Mouse (Mus musculus): ENCODE results near the gene Zfp318. TPM values are rescaled to one million over a fixed set of nuclear protein-coding genes. Genes with fewer than 3 reads are reported as not detected.

Zfp318 gene
- 10 to 100 TPM; 23.3 to 29.0 TPM for total RNA-seq (2021)
- long read RNA-seq, experiment 1, partial matches to known transcripts = 2 of 3 reads
- long read RNA-seq, experiment 1, other reads (novel, unspliced or antisense) = 1 of 3 reads
- long read RNA-seq, experiment 2 = 0 reads

- DNase-seq = peak; percentile 99
Observed at GRCm38 (mm10) chr17:46383294-46384060, at the start of gene Zfp318. TSS of gene Zfp318 (plus strand) at chr17:46383731.

DNA sequence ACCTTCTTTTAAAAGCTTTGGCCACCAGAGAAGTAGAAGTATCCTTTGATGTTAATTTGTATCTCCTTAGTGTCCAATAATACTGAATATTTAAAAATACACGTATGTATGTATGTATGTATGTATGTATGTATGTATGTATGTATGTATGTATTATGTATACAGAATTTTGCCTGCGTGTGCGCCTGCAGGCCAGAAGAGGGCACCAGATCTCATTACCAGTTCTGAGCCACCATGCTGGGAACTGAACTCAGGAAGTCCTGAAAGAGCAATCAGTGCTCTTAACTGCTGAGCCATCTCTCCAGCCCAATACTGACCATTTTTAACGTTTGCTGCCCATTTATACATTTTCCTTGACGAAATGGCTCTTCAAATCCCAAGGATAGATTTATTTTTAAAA is 47.1 kb upstream of the Zfp318 start:
- DNase-seq = no peak

- no peak for DNase-seq
Observed at GRCm38 (mm10) chr17:46341208-46341607, 42.3 kb upstream of the Zfp318 start.

DNA sequence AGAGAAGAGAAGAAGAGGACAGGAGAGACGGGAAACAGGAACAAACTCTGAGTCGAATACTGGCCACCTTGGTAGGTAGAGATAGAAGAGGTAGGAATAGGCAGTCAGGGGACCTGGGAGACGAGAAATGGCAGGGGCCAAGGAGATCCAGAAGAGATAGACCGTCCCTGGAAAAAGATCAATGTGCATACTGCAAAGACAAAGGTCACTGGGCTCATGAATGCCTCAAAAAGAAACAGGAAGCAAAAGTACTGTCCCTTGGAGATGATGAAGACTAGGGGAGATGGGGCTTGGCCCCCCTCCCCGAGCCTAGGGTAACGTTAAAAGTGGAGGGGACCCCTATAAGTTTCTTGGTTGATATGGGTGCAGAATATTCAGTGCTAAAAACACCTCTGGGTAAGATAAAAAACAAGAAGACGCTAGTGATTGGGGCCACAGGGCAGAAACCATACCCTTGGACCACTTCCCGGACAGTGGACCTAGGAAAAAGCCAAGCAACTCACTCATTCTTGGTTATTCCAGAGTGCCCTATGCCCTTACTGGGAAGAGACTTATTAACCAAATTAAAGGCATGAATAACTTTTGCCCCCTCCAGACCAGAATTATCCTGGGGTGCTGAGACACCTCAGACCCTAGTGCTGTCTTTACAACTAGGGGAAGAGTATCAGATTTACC is 32.4 kb upstream of the Zfp318 start:
- DNase-seq = no peak

- DNase-seq = peak; percentile 35 to 71
Observed at GRCm38 (mm10) chr17:46371783-46372182, 11.7 kb upstream of the Zfp318 start.

- no peak for DNase-seq
Observed at GRCm38 (mm10) chr17:46378564-46378963, 5.0 kb upstream of the Zfp318 start.

GRCm38 (mm10) chr17:46384061-46384801 is 700 bp downstream of the Zfp318 start:
- DNase-seq = peak; percentile 20 to 44

- no peak for DNase-seq
Observed at GRCm38 (mm10) chr17:46388200-46388599, 4.7 kb downstream of the Zfp318 start.

- peak; percentile 37 to 52 for DNase-seq
Observed at GRCm38 (mm10) chr17:46393012-46393411, 9.5 kb downstream of the Zfp318 start.

DNA sequence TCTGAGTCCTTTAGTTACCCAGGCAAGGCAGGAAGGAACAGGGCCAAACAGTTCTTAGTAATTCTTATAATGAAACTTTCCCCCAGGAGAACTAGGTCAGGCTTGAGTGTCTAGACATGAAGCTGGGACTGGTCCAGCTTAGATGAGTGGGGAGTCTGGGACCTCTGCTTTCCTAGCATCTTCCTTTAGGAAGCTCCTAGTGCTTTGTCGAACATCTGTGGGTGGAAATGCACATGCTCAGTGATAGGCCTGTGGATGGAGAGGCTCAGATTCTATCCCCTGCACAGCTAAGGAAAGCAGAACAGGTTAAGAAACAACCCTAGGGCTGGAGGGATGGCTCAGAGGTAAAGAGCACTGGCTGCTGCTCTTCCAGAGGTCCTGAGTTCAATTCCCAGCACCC is 11.1 kb downstream of the Zfp318 start:
- no peak for DNase-seq

DNA sequence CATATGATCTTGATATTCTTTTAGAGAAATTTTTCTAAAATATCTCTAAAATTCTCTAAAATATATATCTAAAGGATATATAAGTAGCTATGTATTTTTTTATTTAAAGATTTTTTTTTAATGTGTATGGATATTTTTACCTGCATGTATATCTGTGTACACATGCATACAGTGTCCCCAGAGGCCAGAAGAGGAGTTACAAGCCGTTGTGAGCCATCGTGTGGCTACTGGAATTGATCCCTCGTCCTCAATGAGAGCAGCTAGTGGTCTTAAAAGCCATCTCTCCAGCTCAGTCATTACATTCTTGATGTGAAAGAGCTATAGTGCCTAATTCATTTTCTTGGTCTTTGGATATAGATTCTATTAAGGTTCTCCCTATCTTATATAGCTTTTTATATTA is 24.9 kb downstream of the Zfp318 start:
- no peak for DNase-seq

DNA sequence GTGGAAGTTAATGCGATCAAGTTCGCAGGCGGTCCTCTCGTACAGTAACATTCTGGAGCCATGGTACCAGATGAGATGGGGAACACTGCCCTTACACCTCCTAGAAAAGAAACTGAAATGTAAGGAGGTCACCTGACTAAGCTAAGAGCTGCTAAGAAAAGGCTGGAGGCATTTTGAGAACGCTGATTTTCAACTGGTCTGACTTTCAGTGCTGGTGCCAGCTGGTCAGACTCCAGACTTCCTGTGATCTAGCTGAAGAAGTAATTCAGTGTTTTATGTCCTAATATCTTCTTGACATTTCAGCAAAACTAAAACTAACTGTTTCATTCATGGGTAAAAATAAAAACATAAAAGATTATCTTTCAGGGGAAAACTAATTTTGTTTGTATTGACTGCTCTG is 35.1 kb downstream of the Zfp318 start:
- peak in 1 of 2 experiments; percentile 31 for DNase-seq

- no peak for DNase-seq
Observed at GRCm38 (mm10) chr17:46419717-46420116, 36.2 kb downstream of the Zfp318 start.

- DNase-seq = no peak
Observed at GRCm38 (mm10) chr17:46426496-46426895, 43.0 kb downstream of the Zfp318 start.

- DNase-seq = peak; percentile 52 to 70
Observed at GRCm38 (mm10) chr17:46428761-46429414, 45.4 kb downstream of the Zfp318 start, which contains the start of gene Crip3. TSS of gene Crip3 (plus strand) at chr17:46428926.

DNA sequence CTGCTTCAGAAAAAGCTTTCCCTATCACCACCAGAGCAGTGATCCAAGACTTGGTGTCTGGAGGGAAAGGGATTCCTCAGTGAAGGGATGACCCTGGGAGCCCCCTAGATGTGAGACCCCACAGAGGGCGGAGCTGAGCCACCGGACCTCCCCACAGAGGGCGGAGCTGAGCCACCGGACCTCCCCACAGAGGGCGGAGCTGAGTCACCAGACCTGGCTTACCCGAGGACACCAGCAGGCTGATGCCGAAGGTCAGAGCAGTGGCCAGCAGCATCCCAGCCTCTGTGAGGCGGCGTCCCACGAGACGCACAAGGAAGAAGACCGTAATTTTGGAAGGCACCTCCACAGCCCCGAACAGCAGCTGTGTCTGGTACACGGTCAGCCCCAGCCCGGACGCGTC is 50.1 kb downstream of the Zfp318 start:
- peak; percentile 68 to 72 for DNase-seq

DNA sequence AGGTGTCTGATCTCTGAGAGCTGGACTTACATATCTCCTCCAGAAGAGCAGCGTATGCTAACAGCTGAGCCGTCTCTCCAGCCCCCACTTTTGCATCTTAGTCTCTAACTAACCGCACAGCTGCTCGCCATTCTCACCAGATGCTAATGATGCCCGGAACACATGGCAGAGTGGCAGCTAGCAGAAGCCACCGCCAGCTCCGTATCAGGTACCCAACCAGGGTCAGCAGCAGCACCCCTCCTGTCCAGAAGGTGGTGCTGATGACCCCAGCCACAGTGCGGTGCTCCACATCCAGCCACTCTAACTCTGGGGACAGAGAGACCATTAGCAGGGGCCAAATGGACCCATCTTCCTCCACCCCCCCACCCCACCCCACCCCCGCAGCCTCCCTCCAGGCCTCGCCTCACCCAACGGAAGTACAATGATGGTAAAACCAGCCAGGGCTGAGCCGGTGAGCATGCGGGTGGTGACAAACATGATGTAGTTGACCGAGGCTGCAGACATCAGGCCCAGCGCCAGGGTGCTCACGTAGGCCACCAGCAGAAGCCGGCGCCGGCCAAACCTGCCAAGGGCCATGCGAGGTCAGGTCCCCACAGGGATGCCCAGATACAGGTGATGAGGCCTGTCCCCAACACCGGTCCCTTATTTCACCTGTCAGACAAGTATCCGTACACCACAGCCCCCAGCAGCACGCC is 53.3 kb downstream of the Zfp318 start:
- peak in 1 of 2 experiments; percentile 39 for DNase-seq

DNA sequence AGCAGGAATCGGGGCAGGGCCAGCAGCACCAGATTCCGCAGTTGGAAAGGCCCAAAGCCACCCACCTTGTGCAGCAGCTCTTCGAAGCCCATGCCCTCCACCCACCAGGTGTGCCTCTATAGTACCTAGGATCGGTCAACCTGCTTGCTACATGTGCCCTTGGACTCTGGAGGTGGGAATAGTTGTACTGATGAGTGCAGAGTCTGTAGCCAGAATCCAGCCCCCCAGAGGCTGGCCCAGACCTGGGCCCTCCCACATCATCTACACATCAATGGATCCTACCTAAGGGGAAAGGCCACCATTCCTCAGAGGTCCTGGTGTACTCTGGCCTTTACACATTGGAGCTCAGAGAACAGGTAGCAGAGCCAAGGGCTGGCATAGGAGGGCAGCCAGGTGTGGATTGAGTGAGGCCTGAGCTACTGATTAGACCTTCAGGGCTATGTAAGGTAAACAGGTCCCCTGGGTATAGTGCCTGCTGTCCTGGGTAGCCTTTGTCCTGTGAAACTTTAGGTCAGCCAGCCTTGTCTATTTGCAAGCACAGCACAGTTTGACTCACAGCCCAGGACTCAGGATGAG is 54.9 kb downstream of the Zfp318 start, which contains the start of gene Slc22a7:
Slc22a7 (minus strand) TSS at position 160 of the 576 bp plus-strand sequence.
- no peak for DNase-seq

- DNase-seq = no peak
Observed at GRCm38 (mm10) chr17:46439176-46439575, 55.6 kb downstream of the Zfp318 start.

DNA sequence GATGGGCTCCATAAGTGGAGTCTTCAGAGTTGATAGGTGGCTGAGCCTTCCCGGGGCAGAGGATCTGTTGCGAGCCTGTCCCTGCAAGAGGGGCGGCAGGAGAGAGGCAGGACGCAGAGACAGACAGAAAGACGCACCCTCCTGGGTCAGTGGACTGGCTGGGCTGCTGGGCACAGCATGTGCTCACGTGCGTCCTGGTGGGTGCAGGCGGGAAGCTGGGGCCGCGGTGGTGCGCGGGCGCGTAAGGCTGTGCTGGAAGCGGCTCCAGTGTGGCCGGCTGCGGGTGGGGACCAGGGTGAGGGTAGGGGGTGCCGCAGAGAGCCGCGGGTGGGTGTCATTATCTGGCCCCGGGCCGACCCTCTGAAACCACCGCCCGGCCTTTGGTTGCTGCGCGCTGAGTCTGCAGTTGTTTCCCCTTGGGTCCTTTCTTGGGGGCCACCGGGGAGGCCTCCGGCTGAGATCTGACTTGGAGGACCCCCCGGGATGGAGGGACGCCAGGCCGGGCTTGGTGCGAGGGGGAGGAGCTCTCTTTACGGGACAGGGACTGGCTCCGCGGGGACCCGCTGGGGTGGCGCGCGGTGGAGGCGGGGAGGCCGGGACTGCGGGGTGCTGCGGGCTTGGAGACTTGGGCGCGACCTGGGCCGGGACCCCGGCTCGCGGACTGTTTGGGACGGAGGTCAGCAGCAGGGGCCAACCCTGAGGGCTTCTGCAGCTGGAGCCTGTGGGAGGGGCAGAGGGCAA is 61.5 kb downstream of the Zfp318 start:
- DNase-seq = no peak

All from adrenal gland, postnatal 36 days (tissue).